Comparison of ENCODE assay signal across 16 mouse cellular contexts in the genomic region with DNA sequence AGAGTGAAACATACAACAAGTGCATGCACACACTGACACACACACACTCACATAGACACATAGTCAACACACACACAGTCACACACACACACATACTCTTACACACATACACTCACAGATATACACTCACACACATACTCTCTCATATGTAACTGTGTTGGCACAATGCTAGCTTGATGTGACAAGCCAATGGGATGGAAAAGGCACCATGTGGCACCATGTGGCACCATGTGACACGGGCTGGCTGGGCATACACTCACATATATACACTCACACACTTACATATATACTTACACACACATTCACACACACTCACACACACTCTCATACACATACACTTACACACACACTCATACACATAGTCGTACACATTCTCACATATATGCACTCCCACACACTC.
"Had no signal": no experiment of that assay in that cellular context is flagged by ENCODE, and none has a peak within 500 bp of the region (broad histone marks: within the 10 kb centered on the region; RNA-seq: fewer than 3 reads in every experiment).

No protein-coding gene starts in this region.

- H3K9ac ChIP-seq: lung, embryonic 15.5 days; midbrain, embryonic 13.5 days; midbrain, embryonic 15.5 days; neural tube, embryonic 12.5 days; stomach, embryonic 15.5 days had no signal

- H3K4me1 ChIP-seq: lung, embryonic 15.5 days; midbrain, embryonic 13.5 days; midbrain, embryonic 15.5 days; stomach, embryonic 15.5 days had no signal

- DNase-seq: lung, adult 2 months; lung, postnatal 14 days; lung, postnatal 36 days; right cerebral cortex, postnatal 14 days; thymus, adult 2 months; thymus, postnatal 25 days; thymus, postnatal 4 days had no signal

- H3K27ac ChIP-seq: lung, embryonic 15.5 days; macrophage; midbrain, embryonic 13.5 days; midbrain, embryonic 15.5 days; neural tube, embryonic 12.5 days; stomach, embryonic 15.5 days; stomach, postnatal 0 days had no signal

- H3K27me3 ChIP-seq: lung, embryonic 15.5 days; midbrain, embryonic 13.5 days; midbrain, embryonic 15.5 days; neural tube, embryonic 12.5 days; stomach, embryonic 15.5 days had no signal

- ATAC-seq: lung, postnatal 0 days; midbrain, embryonic 13.5 days; midbrain, embryonic 15.5 days had no signal

- H3K4me2 ChIP-seq: lung, embryonic 15.5 days; midbrain, embryonic 11.5 days; midbrain, embryonic 13.5 days; midbrain, embryonic 15.5 days; neural tube, embryonic 12.5 days; stomach, embryonic 15.5 days had no signal

- H3K9me3 ChIP-seq: lung, embryonic 15.5 days; midbrain, embryonic 13.5 days; midbrain, embryonic 15.5 days; neural tube, embryonic 12.5 days; stomach, embryonic 15.5 days had no signal

- H3K36me3 ChIP-seq: lung, embryonic 15.5 days; midbrain, embryonic 13.5 days; midbrain, embryonic 15.5 days; neural tube, embryonic 12.5 days; stomach, embryonic 15.5 days had no signal

- H3K4me3 ChIP-seq: lung, embryonic 15.5 days; midbrain, embryonic 13.5 days; midbrain, embryonic 15.5 days; neural tube, embryonic 12.5 days; stomach, embryonic 15.5 days had no signal
